Mouse (Mus musculus) neural tube, embryonic 11.5 days (tissue): ENCODE results near the gene Egfr. TPM values are rescaled to one million over a fixed set of nuclear protein-coding genes. Genes with fewer than 3 reads are reported as not detected.

Source experiments
- ATAC-seq: fragments of 200-750 bp; cut with Nextera tagmentation; 2 replicates; pipeline ENCODE4 v1.8.0; 2017; ENCODE audit warnings: moderate number of reproducible peaks, mild to moderate bottlenecking, moderate TSS enrichment, moderate library complexity; ENCODE audit not compliant: insufficient read depth, low FRiP score, low TSS enrichment
- DNase-seq: peaks from one replicate; pipeline ENCODE4 v3.0.0-alpha.2; 2015; ENCODE audit warnings: low spot score
- H3K27ac ChIP-seq: fragments of 300-500 bp; sonication (generic); 2 replicates; pipeline ENCODE4 v1.5.1; 2014; ENCODE audit warnings: low read depth, mild to moderate bottlenecking, low read length
- H3K27me3 ChIP-seq: fragments of 300-500 bp; sonication (generic); 2 replicates; pipeline ENCODE4 v1.6.1; 2014; ENCODE audit warnings: mild to moderate bottlenecking, low read length, mixed read lengths; ENCODE audit not compliant: control insufficient read depth, insufficient read depth
- H3K36me3 ChIP-seq: fragments of 300-500 bp; sonication (generic); 2 replicates; pipeline ENCODE4 v1.6.1; 2014; ENCODE audit warnings: mild to moderate bottlenecking, low read length, moderate library complexity, mixed read lengths; ENCODE audit not compliant: control insufficient read depth, insufficient read depth
- H3K4me1 ChIP-seq: fragments of 300-500 bp; sonication (generic); 2 replicates; pipeline ENCODE4 v1.6.1; 2014; ENCODE audit warnings: low read length, mixed read lengths; ENCODE audit not compliant: control insufficient read depth, insufficient read depth
- H3K4me2 ChIP-seq: fragments of 300-500 bp; sonication (generic); 2 replicates; pipeline ENCODE4 v1.6.1; 2014; ENCODE audit warnings: low read depth, mild to moderate bottlenecking, moderate library complexity
- H3K4me3 ChIP-seq: fragments of 300-500 bp; sonication (generic); 2 replicates; pipeline ENCODE4 v1.5.1; 2014; ENCODE audit warnings: low read depth, low read length
- H3K9ac ChIP-seq: fragments of 300-500 bp; sonication (generic); 2 replicates; pipeline ENCODE4 v1.6.1; 2014; ENCODE audit warnings: mild to moderate bottlenecking, low read length
- H3K9me3 ChIP-seq: fragments of 300-500 bp; sonication (generic); 2 replicates; pipeline ENCODE4 v1.6.1; 2016; ENCODE audit warnings: low read length; ENCODE audit not compliant: control insufficient read depth
- WGBS: fragments of 180-500 bp; shearing (Covaris S2); extraction: QIAGEN DNeasy Blood & Tissue Kit; methylation state at CpG from one replicate; pipeline ENCODE4 v1.1.7; 2014; 5-methylcytosine and 5-hydroxymethylcytosine counted together
- polyA plus RNA-seq: library from polyadenylated mRNA; unstranded; fragments of >200 nt; fragmentation: Nextera tagmentation; extraction: Ambion mirVana; gene quantifications from 2 replicates; pipeline ENCODE4 v1.2.1, GENCODE M21; 2014

Gene Egfr
- polyA plus RNA-seq, 1 experiment from 2014 or later: 2.6 TPM

GRCm38 (mm10) chr11:16769709-16770303 is 17.8 kb downstream of the Egfr start:
- H3K4me2 ChIP-seq: no peak overlapping the region
- ATAC-seq (no peak), DNase-seq (no peak)
- no peaks in the 10 kb centered on the region for H3K9me3 ChIP-seq
- H3K27me3 ChIP-seq: no peaks in the 10 kb centered on the region
- no peak overlapping the region for H3K27ac ChIP-seq
- no peaks in the 10 kb centered on the region for H3K36me3 ChIP-seq
- H3K4me3 ChIP-seq: no peak overlapping the region
- 69% methylated on average over 3 of the region's 3 CpGs for WGBS
- H3K9ac ChIP-seq: no peak overlapping the region
- no peaks in the 10 kb centered on the region for H3K4me1 ChIP-seq

DNA sequence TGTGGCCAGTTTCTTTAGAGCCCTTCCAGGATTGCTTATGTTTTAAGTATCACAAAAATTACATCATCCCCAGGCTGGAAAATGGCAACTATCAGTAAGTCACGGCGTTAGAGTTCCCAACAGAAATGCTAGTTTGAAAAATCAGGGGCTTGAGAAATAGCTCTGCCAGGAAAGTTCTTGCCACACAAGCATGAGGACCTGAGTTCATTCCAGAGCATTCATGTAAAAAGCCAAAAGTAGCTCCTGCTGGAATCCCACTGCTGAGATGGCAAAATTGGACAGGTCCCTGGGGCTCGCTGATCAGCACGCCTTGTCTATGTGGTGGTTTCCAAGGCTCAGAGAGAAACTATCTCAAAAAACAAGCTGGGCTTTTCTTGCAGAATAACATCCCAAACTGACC is 19.0 kb downstream of the Egfr start:
- Histone ChIP-seq H3K4me1 (no peaks in the 10 kb centered on the region), H3K4me3 (no peak overlapping the region), H3K27ac (no peak overlapping the region), H3K27me3 (no peaks in the 10 kb centered on the region), H3K9ac (no peak overlapping the region), H3K36me3 (no peaks in the 10 kb centered on the region), H3K4me2 (no peak overlapping the region), H3K9me3 (no peaks in the 10 kb centered on the region)
- DNase-seq (no peak), ATAC-seq (no peak)
- 89% methylated on average over 4 of the region's 4 CpGs for whole genome bisulfite sequencing

GRCm38 (mm10) chr11:16772717-16773116 is 20.7 kb downstream of the Egfr start:
- no peaks in the 10 kb centered on the region for H3K36me3 ChIP-seq
- no peaks in the 10 kb centered on the region for H3K9me3 ChIP-seq
- H3K9ac ChIP-seq: no peak overlapping the region
- no peak for DNase-seq
- H3K27me3 ChIP-seq: no peaks in the 10 kb centered on the region
- WGBS: 48% methylated on average over 4 of the region's 4 CpGs
- no peak overlapping the region for H3K4me2 ChIP-seq
- H3K4me1 ChIP-seq: no peaks in the 10 kb centered on the region
- H3K4me3 ChIP-seq: no peak overlapping the region
- no peak overlapping the region for H3K27ac ChIP-seq
- no peak; the same call in 1 of the 2 replicates for ATAC-seq

DNA sequence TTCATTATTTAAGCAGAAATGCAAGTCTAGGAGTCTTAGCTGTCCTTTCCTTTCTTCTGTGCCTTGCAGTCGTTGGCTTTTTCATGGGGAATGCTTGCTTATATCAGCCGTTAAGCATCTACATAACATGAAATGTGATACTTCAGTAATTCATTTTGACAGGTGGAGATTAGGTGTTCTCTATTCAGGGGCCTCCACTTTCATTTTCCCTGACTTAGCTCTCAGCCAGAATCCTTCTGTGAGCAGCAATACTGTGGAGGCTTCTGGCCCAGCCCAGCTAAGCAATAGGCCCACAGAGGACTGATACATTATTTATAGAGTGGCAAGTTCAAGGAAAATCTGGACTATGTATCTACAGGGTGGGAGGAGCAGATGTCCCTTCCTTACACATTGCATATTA is 25.0 kb downstream of the Egfr start:
- Histone ChIP-seq H3K9me3 (no peaks in the 10 kb centered on the region), H3K36me3 (no peaks in the 10 kb centered on the region), H3K27me3 (no peaks in the 10 kb centered on the region), H3K27ac (no peak overlapping the region), H3K4me3 (no peak overlapping the region), H3K4me2 (no peak overlapping the region), H3K9ac (no peak overlapping the region), H3K4me1 (no peaks in the 10 kb centered on the region)
- ATAC-seq (no peak), DNase-seq (no peak)
- WGBS: 71% methylated on average over 2 of the region's 2 CpGs

GRCm38 (mm10) chr11:16781604-16782003 is 29.6 kb downstream of the Egfr start:
- DNase-seq (no peak), ATAC-seq (no peak)
- H3K27me3 ChIP-seq: no peaks in the 10 kb centered on the region
- H3K9me3 ChIP-seq: no peaks in the 10 kb centered on the region
- 75% methylated on average over 2 of the region's 2 CpGs for WGBS
- H3K36me3 ChIP-seq: no peaks in the 10 kb centered on the region
- H3K4me3 ChIP-seq: no peak overlapping the region
- H3K4me1 ChIP-seq: no peaks in the 10 kb centered on the region
- H3K4me2 ChIP-seq: no peak overlapping the region
- H3K27ac ChIP-seq: no peak overlapping the region
- H3K9ac ChIP-seq: no peak overlapping the region

GRCm38 (mm10) chr11:16783926-16784659 is 32.1 kb downstream of the Egfr start:
- Histone ChIP-seq H3K4me1 (no peaks in the 10 kb centered on the region), H3K27ac (no peak overlapping the region), H3K36me3 (no peaks in the 10 kb centered on the region), H3K9ac (no peak overlapping the region), H3K9me3 (no peaks in the 10 kb centered on the region), H3K4me3 (no peak overlapping the region), H3K4me2 (no peak overlapping the region), H3K27me3 (no peaks in the 10 kb centered on the region)
- 87% methylated on average over 8 of the region's 8 CpGs for WGBS
- DNase-seq: no peak
- no peak for ATAC-seq

- Histone ChIP-seq H3K4me3 (no peak overlapping the region), H3K36me3 (no peaks in the 10 kb centered on the region), H3K27me3 (no peaks in the 10 kb centered on the region), H3K4me1 (no peaks in the 10 kb centered on the region), H3K4me2 (no peak overlapping the region), H3K9ac (no peak overlapping the region), H3K9me3 (no peaks in the 10 kb centered on the region), H3K27ac (no peak overlapping the region)
- WGBS: 66% methylated on average over 5 of the region's 5 CpGs
- DNase-seq (no peak), ATAC-seq (no peak)
These were observed 40.9 kb downstream of the Egfr start for GRCm38 (mm10) chr11:16792638-16793585.

DNA sequence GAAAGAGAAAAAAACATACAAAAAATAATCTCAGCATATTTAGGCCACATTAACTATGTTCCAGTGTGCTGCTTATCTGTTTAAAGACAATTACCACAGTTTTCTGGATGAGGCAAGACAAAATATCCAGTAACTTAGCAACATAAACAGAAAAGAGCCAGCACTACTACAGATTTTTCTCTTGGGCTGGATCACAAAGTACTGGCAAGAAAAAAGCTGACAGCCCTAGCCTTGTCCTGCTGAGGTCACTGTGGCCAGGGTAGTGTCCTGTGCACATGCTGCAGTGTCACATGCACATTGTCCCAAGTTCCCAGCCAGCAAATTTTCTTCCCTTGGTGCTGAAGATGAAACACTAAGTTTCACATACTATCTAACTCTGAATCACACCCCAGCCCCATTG is 43.0 kb downstream of the Egfr start:
- Histone ChIP-seq H3K36me3 (no peaks in the 10 kb centered on the region), H3K27ac (no peak overlapping the region), H3K9me3 (no peaks in the 10 kb centered on the region), H3K4me3 (no peak overlapping the region), H3K4me2 (no peak overlapping the region), H3K4me1 (no peaks in the 10 kb centered on the region), H3K27me3 (no peaks in the 10 kb centered on the region), H3K9ac (no peak overlapping the region)
- DNase-seq: no peak
- no peak for ATAC-seq
